Mouse (Mus musculus) Muller cell, postnatal 12 days (primary cell): ENCODE data around the gene Zswim3.
A peak's percentile ranks its signal among the peaks of the same experiment; 100 is the strongest.
"Not testable (repeated sequence)": the region's sequence is repeated elsewhere in the genome, so short reads cannot be mapped to it uniquely, and the experiment has no call there.

ENCODE experiments used
- DNase-seq: peaks from one replicate; pipeline ENCODE4 v3.0.0-alpha.2; 2015; ENCODE audit errors: inconsistent ontology term

The Zswim3 gene

DNA sequence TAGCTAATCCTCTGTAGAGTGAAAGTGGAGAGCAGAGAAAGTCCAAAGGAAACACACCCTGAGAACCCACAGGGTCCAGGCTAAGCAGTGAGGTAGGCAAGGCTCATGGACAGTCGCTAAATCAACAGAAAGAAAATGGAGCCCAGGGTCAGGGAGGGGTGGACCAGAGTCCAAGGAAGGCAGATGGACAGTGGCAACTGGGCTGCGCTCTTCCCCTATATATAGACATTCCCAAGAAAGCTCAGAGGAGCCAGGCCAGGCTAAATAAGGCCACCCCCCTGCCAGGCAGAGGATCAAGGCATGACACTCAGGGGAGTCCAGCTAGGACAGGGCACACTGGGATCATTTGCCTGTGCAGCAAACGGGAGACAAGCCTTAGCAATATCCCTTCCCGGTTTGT lies 23.0 kb upstream of the Zswim3 start:
- DNase-seq: no peak

DNA sequence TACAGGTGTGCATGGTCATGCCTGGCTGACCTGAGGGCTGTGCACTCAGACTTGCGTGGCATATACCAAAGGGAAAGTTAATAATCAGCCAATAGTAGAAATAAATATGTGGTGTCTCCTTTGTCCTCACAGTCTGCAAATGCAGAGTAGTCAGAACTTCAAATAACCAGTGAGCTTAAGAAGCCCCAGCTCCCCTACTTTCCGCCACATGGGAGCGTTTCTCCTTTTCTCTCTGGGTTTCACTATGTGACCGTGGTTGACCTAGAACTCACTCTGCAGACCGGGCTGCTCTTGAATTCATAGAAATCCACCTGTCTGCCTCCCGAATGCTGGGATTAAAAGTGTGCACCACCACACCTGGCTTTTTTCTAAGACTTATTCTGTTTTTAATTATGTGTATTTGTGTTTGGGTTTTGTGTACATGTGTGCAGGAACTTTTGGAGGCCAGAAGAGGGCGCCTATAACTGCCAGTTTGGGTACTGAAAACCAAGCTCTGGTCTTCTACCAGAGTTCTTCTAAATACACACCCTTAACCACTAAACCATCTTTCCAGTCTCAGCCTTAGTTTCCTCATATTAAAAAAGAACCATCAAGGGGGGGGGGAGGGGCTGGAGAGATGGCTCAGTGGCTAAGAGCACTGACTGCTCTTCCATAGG lies 20.8 kb upstream of the Zswim3 start:
- no peak for DNase-seq

DNA sequence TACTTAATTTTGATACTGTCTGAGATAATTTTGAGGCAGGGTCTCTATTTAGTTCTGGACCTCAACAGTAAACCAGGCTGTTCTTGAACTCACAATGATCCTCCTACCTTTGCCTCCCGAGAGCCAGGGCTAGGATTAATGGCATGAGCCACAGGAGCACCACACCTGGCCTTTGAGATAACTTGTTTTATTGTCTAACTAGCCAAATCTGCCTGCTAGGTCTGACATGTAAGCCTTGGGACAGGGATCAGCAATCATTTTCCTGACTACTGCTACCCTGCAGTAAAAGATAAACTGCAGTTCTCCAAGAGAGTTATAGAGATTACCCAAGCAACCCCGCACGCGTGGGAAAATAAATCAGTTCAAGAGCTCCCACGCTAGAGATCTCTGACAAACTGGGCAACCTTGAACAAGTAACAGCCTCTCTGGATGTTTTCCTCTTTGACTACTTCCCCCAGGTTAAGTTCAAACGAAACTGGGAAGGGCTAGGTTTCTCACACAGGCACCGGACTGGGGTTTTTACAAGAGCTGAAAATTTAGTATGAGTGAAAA lies 20.0 kb upstream of the Zswim3 start:
- no peak for DNase-seq

DNA sequence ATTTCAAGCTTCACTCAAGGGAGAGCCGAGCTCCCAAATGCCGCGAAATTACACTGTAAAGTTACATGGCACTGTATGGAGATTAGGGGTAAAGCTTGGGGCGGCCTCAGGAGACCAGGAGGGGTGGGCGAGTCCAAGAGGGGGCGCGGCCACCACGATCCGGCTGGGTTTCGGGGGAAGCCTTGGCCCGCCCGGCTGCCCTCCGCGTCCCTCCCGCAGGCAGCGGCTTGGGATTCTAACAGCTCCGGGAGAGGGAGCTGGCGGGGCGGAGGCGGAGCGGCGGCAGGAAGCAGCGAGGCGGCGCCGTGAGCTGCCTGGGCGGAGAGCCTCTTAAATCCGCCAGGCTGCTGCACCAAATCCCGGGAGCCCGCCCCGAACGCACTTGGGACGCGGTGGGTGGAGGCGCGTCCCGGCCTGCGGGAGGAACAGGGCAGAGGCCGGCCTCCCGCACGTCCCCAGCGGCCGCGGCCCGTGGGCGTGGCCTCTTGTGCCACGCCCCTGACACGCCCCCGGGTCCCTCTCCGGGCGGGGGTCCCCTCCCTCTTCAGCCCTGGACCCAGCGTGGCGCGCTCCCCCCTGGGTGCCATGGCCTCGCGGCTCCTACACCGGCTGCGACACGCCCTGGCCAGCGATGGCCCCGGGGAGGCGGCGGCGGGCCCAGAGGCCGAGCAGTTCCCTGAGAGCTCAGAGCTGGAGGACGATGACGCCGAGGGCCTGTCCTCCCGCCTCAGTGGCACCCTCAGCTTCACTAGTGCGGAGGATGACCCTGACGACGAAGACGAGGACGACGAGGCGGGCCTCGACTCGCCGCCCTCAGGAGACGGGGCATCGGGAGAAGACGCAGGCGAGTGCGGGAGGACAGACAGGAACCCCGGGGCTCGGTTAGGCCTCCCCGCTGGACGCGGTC lies 19.2 kb upstream of the Zswim3 start, which contains the start of gene Snx21:
Snx21 (plus strand) TSS at position 343 of the 907 bp plus-strand sequence.
- DNase-seq: peak; percentile 98

DNA sequence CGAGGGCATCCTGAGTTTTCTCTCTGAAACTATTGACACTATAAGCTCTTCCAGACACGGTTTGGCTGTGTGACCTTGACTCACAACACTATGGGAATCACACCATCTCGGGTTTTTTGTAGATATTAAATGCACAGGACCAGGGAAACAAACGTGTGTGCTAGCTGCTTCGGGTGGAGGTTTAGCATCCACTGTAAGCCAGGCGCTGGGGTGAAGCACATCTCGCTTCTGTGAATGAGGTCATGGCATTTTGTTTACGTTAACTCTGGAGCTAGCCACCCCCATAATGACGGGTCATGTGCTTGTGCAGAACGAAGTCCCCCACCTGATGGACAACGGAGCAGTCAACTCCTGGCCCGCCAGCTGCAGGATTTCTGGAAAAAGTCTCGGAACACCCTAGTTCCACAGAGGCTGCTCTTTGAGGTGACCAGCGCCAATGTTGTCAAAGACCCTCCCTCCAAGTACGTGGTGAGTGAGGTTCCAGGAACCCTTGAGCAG lies 18.5 kb upstream of the Zswim3 start:
- DNase-seq: no peak

DNA sequence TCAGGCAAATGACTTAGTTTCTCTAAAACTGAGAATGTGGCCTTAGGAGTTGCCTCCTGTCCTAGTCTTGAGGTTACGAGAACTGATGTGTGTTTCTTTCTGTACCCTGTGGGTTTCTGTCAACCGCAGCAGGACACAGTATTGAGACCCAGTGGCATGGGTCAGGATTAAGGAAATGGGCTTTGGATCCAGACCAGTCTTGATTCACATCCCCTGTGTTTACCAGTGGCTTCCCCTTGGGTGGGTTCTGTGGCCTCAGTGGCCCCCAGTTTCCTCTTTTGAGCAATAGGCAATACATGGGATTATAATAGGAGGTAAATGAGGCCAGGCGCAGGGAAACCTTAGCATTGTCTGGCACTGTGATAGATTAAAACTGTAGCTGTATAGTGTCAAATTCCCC lies 17.9 kb upstream of the Zswim3 start:
- DNase-seq: no peak

DNA sequence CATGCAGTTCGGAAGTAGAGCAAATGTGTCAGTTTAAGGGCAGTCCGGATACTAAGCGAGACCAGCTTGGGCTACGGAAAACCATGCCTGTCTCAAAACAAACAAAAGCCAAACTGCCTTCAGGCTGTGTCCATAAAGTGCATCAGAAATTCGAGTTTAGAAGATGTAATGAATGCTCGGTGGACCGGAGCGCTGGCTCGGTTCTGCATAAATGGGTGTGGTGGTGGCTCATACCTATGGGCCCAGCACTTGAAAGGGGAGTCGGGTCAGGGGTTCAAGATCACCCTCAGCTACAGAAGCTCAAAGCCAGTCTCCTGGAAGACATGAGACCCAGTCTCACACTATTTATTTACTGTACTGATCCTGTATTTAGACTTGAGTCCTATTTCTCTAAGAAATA lies 17.1 kb upstream of the Zswim3 start:
- DNase-seq: no peak

DNA sequence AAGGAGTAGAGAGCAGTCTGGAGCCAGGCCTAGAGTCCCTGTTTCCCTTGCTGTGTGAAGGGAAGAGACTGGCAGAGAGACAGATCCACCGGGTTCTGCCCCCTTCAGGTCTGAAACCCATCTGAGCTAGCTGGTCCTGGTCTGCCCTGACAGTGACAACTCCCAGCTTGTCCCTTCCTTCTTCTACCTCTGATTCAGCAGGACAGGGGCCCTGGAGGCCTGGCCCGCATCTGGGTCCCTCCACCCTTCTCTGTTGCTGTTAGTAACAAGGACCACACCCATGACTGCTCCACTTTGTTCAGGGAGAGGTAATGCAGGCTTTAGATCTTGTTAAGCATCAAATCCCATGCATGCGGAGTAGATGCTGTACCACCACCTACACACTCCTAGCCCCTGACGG lies 16.5 kb upstream of the Zswim3 start:
- no peak for DNase-seq

DNA sequence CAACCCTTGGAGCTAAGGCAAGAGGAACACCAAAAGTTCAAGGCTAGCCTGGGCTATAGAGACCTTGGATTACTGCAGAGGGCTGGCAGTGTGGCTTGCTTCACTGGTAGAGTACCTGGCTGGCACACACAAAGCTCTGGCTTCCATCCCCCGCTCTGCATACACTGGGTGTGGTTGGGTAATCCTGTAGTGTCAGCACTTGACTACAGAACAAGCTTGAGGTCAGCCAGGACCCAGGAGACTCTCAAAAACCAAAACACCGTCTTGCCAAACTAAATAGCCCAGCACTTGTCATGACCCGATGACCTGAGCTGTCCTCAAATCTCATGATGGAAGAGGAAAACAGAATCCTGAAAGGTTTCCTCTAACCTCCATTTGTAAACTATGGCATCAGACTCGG lies 14.4 kb upstream of the Zswim3 start:
- DNase-seq: no peak

DNA sequence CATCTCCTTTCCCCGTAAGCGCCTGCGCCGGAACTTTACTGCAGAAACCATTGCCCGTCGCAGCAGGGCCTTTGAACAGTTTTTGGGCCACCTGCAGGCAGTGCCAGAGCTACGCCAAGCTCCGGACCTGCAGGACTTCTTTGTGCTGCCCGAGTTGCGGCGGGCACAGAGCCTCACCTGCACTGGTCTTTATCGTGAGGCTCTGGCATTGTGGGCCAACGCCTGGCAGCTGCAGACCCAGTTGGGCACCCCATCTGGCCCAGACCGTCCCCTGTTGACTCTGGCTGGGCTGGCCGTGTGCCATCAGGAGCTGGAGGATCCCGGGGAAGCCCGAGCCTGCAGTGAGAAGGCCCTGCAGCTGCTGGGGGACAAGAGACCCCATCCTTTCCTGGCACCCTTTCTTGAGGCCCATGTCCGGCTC lies 13.0 kb upstream of the Zswim3 start:
- DNase-seq: no peak

DNA sequence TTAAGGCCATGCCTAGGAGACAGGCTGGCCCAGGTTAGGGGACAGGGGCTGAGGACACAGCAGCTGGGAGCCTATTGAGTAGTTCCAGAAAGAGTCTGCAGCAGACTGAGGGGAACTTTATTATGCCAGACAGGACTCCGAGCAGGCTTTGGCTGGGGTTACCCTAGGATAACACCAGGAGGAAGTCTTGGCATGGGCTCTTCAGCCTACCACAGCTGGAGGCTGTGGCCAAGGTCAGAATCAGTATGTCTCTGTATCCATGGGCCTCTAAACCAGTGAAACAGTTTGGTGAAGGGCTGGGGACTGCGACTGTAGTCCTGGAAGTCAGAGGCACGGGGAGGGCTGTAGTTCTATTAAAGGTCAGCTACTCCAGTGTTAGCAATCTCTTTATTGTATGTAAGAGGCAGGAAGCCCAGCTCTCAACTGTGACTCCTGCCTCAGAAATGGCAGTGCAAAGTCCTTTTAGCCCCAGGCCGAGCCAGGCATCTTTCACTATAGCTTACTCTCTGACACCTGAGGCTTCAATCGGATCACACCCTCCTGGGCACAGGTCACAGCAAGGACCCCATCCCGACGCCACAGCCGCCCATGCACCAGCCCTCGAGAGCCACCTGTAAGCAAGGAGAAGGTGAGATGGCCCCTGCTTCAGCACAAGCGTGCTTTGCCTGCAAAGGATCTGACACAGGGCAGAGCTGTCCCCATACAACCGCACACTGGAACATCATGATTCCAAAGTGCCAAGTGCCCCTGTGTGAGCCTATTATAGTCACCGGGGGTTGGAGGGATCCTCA lies 12.3 kb upstream of the Zswim3 start:
- DNase-seq: no peak

DNA sequence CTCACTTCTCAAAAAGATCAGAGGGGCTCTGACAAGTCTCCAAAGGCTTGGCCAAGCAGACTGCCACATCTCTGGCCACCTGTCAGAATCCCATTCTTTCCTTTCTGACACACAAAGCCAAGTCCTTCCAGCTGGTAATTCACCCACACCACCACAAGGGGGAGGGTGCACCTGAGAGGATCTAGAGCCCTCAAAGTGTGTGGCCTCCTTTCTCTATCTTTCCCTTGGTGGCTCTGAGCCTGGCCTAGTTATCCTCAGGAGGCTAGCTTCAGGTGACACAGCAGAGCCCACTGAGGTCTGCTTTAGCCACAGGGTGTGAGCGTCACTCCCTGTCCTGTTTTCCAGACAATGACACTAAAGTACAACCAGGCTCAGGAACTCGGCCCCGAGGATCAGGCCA lies 11.7 kb upstream of the Zswim3 start:
- peak; percentile 71 for DNase-seq

DNA sequence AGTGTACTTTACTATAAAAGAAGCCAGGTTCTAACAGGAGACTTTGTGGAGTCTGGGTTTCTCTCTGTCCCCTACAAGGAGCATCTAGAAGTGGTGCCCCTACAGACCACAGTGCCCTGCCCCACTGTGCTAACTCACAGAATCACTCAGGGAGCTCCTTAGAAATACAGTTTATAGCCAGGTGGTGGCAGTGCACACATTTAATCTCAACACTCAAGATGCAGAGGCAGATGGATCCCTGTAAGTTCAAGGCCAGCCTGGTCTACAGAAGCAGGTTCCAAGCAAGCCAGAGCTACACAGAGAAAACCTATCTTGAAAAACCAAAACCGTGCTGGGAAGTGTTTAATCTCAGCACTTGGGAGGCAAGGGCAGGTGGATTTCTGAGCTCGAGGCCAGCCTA lies 11.1 kb upstream of the Zswim3 start:
- no peak for DNase-seq

DNA sequence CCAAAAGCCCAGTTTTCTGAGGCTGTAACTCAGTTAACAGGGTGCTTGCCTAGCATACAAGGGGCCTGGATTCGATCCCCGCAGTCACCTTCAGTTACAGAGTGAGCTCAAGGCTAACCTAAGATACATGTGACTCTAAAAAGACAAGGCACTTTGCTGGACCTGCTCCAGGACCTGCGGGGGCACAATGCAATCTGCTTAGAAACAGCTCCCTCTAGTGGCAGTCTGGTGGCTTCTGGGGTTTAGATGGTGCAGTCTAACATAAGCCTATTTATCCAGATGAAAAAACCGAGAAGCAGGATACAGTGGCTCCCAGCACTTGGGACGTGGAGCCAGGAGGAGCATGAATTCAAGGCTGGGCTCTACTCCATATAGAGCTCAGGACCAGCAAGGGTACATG lies 10.6 kb upstream of the Zswim3 start:
- peak; percentile 84 for DNase-seq

DNA sequence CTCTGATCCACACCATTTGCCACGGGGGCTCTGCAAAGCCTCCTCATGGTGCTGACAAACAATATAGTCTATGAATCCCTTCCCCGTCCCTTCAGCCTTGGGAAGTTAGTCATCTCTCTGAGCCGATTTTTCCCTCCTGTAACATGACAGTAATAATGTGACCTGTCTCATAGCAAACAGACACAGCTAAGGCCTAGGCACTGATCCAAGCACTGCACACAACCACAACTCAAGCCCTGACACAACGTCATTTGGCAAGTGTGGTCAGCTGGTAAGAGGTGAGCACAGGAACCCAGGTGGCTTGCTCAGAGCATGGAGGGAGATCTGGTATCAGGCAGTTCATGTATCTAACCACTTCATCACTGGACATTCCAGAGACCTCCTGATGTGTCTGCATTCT lies 9.0 kb upstream of the Zswim3 start:
- DNase-seq: no peak

DNA sequence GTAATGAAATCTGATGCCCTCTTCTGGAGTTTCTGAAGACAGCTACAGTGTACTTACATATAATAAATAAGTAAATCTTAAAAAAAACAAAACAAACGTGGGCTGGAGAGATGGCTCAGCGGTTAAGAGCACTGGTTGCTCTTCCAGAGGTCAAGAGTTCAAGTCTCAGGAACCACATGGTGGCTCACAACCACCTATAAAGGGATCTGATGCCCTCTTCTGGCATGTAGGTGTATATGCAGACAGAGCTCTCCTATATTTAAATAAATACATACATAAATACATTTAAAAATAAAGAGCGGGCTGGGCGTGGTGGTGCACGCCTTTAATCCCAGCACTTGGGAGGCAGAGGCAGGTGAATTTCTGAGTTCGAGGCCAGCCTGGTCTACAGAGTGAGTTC lies 6.3 kb upstream of the Zswim3 start:
- not testable (repeated sequence) for DNase-seq

DNA sequence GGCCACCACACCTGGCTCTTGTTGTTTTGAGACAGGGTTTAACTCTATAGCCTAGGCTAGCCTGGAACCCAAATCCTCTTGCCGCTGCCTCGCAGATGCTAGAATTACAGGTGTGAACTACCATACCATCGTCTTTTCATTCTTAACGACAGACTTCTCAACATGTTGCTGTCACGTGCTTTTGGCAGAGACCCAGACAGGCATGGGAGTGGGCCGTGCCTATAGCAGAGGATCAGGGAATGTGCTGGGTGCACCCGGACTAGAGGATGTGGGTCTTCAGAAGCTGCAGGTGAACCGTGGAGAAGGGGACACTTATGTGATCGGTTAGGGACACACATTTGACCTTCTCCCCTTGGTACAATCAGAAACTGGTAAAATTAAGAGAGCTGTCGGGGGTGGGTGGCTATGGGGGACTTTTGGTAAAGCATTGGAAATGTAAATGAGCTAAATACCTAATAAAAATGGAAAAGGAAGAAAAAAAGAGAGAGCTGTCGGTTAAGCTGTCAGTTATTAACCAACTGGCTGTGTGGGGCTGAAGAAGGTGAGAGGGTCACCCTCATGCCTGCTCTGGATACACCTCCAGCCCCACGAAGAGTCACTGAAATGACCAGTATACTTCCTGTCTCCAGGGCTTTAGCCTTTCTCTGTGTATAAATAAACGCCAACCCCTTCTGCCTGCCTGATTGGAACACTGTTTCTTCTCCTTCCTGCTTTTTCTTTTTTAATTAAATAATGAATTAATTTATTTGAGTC lies 4.5 kb upstream of the Zswim3 start:
- no peak for DNase-seq

DNA sequence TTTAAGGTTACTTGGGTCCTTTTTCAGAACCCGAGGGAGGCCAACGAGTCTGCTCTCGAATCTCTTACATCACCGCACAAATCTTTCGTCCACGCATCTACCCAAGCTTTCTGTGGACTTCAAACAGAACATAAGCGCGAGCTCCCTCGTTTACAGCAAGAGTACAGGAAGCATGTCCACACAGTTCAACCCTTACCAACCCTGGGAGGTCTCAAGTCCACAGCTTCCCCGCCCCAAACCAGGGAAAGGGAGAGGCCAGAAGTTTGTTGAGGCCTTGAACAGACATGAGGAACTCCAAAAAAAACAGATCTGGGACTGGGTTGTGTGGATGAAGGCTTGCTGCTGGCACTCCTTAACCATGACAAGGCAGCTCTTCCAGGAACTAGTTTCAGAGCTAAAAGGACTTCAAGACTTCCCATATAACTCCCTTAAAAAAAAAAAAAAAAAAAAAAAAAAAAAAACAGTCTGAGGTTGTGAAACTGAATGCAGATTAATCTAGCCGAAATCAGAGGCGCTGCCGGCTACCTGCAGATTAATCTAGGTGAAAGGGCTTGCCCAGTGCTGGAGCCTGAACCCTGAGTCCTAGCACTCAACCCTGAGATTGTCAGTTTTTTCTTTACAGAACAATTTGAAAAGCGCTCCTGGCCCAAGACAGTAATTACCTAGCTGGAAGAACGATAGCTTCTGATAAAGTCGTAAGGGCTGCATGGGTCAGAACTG lies 1.5 kb upstream of the Zswim3 start:
- no peak for DNase-seq

DNA sequence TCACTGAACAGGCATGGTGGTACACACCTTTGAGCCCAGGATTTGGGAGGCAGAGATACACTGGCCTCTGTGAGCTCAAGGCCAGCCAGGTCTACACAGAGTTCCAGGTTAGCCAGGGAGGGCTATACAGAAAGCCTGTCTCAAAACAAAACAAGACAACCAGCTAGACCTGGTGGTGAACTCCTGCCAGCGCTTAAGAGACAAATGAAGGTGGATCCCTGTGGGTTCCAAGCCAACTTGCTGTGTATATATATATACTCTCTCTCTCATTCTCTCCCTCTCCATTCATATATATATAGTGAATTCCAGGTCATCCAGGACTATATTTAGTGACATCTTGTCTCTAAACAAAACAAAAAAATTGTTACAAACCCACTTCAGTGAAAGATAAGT lies 981 bp upstream of the Zswim3 start:
- DNase-seq: no peak

DNA sequence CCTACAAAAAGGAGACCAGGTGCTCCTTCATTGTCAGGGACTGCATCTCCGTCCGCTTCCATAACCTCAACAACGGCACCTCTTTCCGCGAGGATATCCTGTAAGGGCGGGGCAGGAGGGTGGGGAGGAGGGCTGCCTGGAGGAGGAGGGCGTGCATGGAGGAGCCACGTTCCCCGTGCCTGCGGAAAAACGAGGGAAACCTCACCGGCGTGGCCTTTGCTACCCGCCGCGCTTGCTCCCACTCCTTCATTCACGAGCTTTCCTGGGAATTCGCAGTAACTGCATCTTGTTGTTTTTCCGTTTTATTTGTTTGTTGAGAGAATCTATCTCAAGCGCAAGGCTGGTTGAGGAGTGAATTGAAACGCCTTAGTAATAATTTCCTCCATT lies 427 bp downstream of the Zswim3 start:
- no peak for DNase-seq

DNA sequence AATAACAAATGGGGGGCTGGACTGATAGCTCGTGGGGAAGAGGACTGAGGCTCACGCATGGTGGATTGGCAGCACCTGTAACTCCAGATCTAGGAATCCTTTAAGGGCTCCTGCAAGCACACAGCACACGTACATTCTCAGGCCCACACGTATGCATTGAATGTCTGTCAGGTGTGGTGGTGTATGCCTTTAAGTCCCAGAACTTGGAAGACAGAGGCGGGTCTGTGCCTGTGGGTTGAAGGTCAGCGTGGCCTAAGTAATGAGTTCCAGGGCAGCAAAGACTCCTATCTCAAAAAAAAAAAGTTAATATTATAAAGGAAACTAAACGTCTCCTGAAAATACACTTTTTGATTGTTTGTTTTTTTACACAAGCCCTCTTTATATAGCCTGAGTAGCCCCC lies 1.7 kb downstream of the Zswim3 start:
- no peak for DNase-seq
